Mouse (Mus musculus): ENCODE measurements around the gene Blvra. TPM values are rescaled to one million over a fixed set of nuclear protein-coding genes. Genes with fewer than 3 reads are reported as not detected.
"Not testable (repeated sequence)": the region's sequence is repeated elsewhere in the genome, so short reads cannot be mapped to it uniquely, and the experiment has no call there.

The Blvra gene
- 10 to 100 TPM; 12.8 to 13.4 TPM for total RNA-seq (2021)
- long read RNA-seq, experiment 1, transcript Blvra-201 (8 exons, 1,160 nt) = major isoform, 8 of 19 reads
- long read RNA-seq, experiment 1, partial matches to known transcripts = 0 of 19 reads
- long read RNA-seq, experiment 1, other reads (novel, unspliced or antisense) = 10 of 19 reads
- long read RNA-seq, experiment 2, transcript Blvra-201 (8 exons, 1,160 nt) = major isoform, 7 of 17 reads
- long read RNA-seq, experiment 2, partial matches to known transcripts = 1 of 17 reads
- long read RNA-seq, experiment 2, other reads (novel, unspliced or antisense) = 9 of 17 reads

GRCm38 (mm10) chr2:127070435-127070841 lies at the start of gene Blvra:
Gene Blvra (plus strand): TSS chr2:127070665.
- DNase-seq (ENCODE audit: low spot score) = peak; percentile 88

- DNase-seq (ENCODE audit: low spot score) = no peak
Observed at GRCm38 (mm10) chr2:127035006-127035605, 35.4 kb upstream of the Blvra start.

- no peak for DNase-seq (ENCODE audit: low spot score)
Observed at GRCm38 (mm10) chr2:127037299-127037698, 33.2 kb upstream of the Blvra start.

- no peak for DNase-seq (ENCODE audit: low spot score)
Observed at GRCm38 (mm10) chr2:127061471-127061870, 9.0 kb upstream of the Blvra start.

- no peak for DNase-seq (ENCODE audit: low spot score)
Observed at GRCm38 (mm10) chr2:127068806-127069205, 1.7 kb upstream of the Blvra start.

GRCm38 (mm10) chr2:127069781-127070434 lies 557 bp upstream of the Blvra start:
- DNase-seq (ENCODE audit: low spot score) = no peak

GRCm38 (mm10) chr2:127070879-127071278 lies 414 bp downstream of the Blvra start:
- no peak for DNase-seq (ENCODE audit: low spot score)

- no peak for DNase-seq (ENCODE audit: low spot score)
Observed at GRCm38 (mm10) chr2:127074116-127074515, 3.7 kb downstream of the Blvra start.

- DNase-seq (ENCODE audit: low spot score) = no peak
Observed at GRCm38 (mm10) chr2:127077611-127078010, 7.1 kb downstream of the Blvra start.

- DNase-seq (ENCODE audit: low spot score) = not testable (repeated sequence)
Observed at GRCm38 (mm10) chr2:127079066-127079465, 8.6 kb downstream of the Blvra start.

GRCm38 (mm10) chr2:127079881-127080590 lies 9.6 kb downstream of the Blvra start:
- DNase-seq (ENCODE audit: low spot score) = no peak

GRCm38 (mm10) chr2:127080591-127081218 lies 10.2 kb downstream of the Blvra start:
- no peak for DNase-seq (ENCODE audit: low spot score)

- DNase-seq (ENCODE audit: low spot score) = no peak
Observed at GRCm38 (mm10) chr2:127086235-127086634, 15.8 kb downstream of the Blvra start.

GRCm38 (mm10) chr2:127090151-127090550 lies 19.7 kb downstream of the Blvra start:
- DNase-seq (ENCODE audit: low spot score) = not testable (repeated sequence)

GRCm38 (mm10) chr2:127092000-127092399 lies 21.5 kb downstream of the Blvra start:
- no peak for DNase-seq (ENCODE audit: low spot score)

- DNase-seq (ENCODE audit: low spot score) = no peak
Observed at GRCm38 (mm10) chr2:127108986-127109385, 38.5 kb downstream of the Blvra start.

GRCm38 (mm10) chr2:127121591-127122235 lies 51.2 kb downstream of the Blvra start:
- DNase-seq (ENCODE audit: low spot score) = no peak

GRCm38 (mm10) chr2:127128926-127129325 lies 58.5 kb downstream of the Blvra start:
- DNase-seq (ENCODE audit: low spot score) = no peak

GRCm38 (mm10) chr2:127131353-127131752 lies 60.9 kb downstream of the Blvra start:
- no peak for DNase-seq (ENCODE audit: low spot score)

- peak; percentile 93 for DNase-seq (ENCODE audit: low spot score)
Observed at GRCm38 (mm10) chr2:127133621-127134461, 63.4 kb downstream of the Blvra start, which contains the start of gene Ncaph. Gene Ncaph (minus strand): TSS chr2:127133954.
